Mouse (Mus musculus): ENCODE measurements around the gene Scg2. TPM values are rescaled to one million over a fixed set of nuclear protein-coding genes. Genes with fewer than 3 reads are reported as not detected.

Gene Scg2
- total and polyA plus RNA-seq, 2 experiments from 2014 or later, result 150 to 296 TPM

GRCm38 (mm10) chr1:79452339-79452738, 12.4 kb upstream of the Scg2 start:
- H3K4me1 ChIP-seq (ENCODE audit: insufficient read depth, low read length), result peaks cover 9% of the 10 kb centered on the region; the same call in 1 of the 2 replicates
- H3K27me3 ChIP-seq (ENCODE audit: insufficient read depth, low read length), result no peaks in the 10 kb centered on the region
- DNase-seq (ENCODE audit: low spot score), result peak; percentile 71
- no peaks in the 10 kb centered on the region for H3K36me3 ChIP-seq (ENCODE audit: insufficient read depth, low read length)
- WGBS, result 39% methylated on average over 1 of the region's 1 CpGs
- no peak overlapping the region for H3K4me2 ChIP-seq (ENCODE audit: low read depth, low read length)
- H3K9ac ChIP-seq (replicated peaks; ENCODE audit: low read length), result no peak overlapping the region
- TF ChIP-seq CTCF (IDR thresholded peaks at IDR 0.05; ENCODE audit: low read depth), result no peak
- H3K9me3 ChIP-seq (ENCODE audit: low read length), result no peaks in the 10 kb centered on the region
- H3K4me3 ChIP-seq (ENCODE audit: low read length), result no peak overlapping the region
- H3K27ac ChIP-seq, result no peak overlapping the region
- ATAC-seq, result peak; percentile 68

- H3K4me1 ChIP-seq (ENCODE audit: insufficient read depth, low read length), result peaks cover 9% of the 10 kb centered on the region; the same call in 1 of the 2 replicates
- no peaks in the 10 kb centered on the region for H3K9me3 ChIP-seq (ENCODE audit: low read length)
- peak overlapping the region; percentile 24 for H3K4me3 ChIP-seq (ENCODE audit: low read length)
- peak overlapping the region; percentile 43 for H3K27ac ChIP-seq
- H3K27me3 ChIP-seq (ENCODE audit: insufficient read depth, low read length), result no peaks in the 10 kb centered on the region
- peak overlapping the region; percentile 52 for H3K4me2 ChIP-seq (ENCODE audit: low read depth, low read length)
- WGBS, result 7% methylated on average over 20 of the region's 20 CpGs
- DNase-seq (ENCODE audit: low spot score) (peak; percentile 69), ATAC-seq (peak; percentile 77)
- peak overlapping the region; percentile 25; the same call in 1 of the 2 replicates for H3K9ac ChIP-seq (replicated peaks; ENCODE audit: low read length)
- no peaks in the 10 kb centered on the region for H3K36me3 ChIP-seq (ENCODE audit: insufficient read depth, low read length)
- TF ChIP-seq CTCF (IDR thresholded peaks at IDR 0.05; ENCODE audit: low read depth), result no peak
Measured at GRCm38 (mm10) chr1:79450343-79451021, 10.6 kb upstream of the Scg2 start.

DNA sequence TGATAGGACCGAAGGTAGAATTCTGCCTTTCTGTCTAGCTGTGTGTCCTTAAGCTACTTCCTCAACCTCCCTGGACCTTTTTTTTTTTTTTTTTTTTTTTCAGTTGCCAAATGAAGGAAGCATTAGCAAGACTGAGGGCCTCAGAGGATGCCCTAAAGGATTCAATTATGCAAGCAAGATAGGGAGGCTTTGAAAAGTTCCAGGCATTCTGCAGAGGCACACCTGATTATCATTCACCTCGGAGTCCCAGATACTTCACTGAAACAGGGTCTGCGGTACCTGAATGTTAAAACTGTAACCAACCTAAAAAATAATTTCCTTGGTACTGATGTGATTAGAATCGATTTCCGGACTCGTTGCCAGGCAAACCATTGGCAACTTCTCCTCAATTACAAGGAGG, 10.0 kb upstream of the Scg2 start:
- Histone ChIP-seq H3K9ac (replicated peaks; ENCODE audit: low read length) (peak overlapping the region; percentile 25; the same call in 1 of the 2 replicates), H3K4me1 (ENCODE audit: insufficient read depth, low read length) (peaks cover 9% of the 10 kb centered on the region; the same call in 1 of the 2 replicates), H3K4me3 (ENCODE audit: low read length) (peak overlapping the region; percentile 24), H3K4me2 (ENCODE audit: low read depth, low read length) (peak overlapping the region; percentile 52), H3K36me3 (ENCODE audit: insufficient read depth, low read length) (no peaks in the 10 kb centered on the region), H3K27ac (peak overlapping the region; percentile 43), H3K27me3 (ENCODE audit: insufficient read depth, low read length) (no peaks in the 10 kb centered on the region), H3K9me3 (ENCODE audit: low read length) (no peaks in the 10 kb centered on the region)
- TF ChIP-seq CTCF (IDR thresholded peaks at IDR 0.05; ENCODE audit: low read depth), result no peak
- DNase-seq (ENCODE audit: low spot score) (no peak), ATAC-seq (peak; percentile 10; the same call in 1 of the 2 replicates)
- 14% methylated on average over 6 of the region's 6 CpGs for WGBS

DNA sequence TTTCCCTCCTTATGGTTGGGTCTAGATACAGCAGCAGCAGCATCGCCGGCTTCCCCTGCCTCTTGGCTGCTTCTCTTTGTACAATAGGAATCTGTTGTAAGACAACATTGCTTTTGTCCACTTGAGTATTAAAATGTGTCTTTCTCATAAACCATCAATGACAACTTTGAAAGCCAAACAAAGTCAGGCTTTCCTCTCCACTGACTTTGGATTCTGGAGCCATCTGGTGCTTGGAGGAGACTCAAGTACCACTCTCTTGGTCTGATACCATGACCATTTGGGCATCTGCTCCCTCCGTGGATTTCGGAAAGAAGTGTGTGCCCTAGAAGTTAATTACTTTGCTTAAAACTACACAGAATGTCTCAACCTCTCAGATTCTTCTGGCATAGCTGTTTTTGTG, 5.7 kb upstream of the Scg2 start:
- 51% methylated on average over 4 of the region's 4 CpGs for WGBS
- no peaks in the 10 kb centered on the region for H3K27me3 ChIP-seq (ENCODE audit: insufficient read depth, low read length)
- H3K27ac ChIP-seq, result no peak overlapping the region
- H3K36me3 ChIP-seq (ENCODE audit: insufficient read depth, low read length), result no peaks in the 10 kb centered on the region
- peak; percentile 28 for DNase-seq (ENCODE audit: low spot score)
- ATAC-seq, result no peak
- no peak for TF ChIP-seq CTCF (IDR thresholded peaks at IDR 0.05; ENCODE audit: low read depth)
- no peak overlapping the region for H3K4me3 ChIP-seq (ENCODE audit: low read length)
- H3K9ac ChIP-seq (replicated peaks; ENCODE audit: low read length), result no peak overlapping the region
- H3K4me2 ChIP-seq (ENCODE audit: low read depth, low read length), result no peak overlapping the region
- no peaks in the 10 kb centered on the region for H3K9me3 ChIP-seq (ENCODE audit: low read length)
- H3K4me1 ChIP-seq (ENCODE audit: insufficient read depth, low read length), result peaks cover 6% of the 10 kb centered on the region; the same call in 1 of the 2 replicates

DNA sequence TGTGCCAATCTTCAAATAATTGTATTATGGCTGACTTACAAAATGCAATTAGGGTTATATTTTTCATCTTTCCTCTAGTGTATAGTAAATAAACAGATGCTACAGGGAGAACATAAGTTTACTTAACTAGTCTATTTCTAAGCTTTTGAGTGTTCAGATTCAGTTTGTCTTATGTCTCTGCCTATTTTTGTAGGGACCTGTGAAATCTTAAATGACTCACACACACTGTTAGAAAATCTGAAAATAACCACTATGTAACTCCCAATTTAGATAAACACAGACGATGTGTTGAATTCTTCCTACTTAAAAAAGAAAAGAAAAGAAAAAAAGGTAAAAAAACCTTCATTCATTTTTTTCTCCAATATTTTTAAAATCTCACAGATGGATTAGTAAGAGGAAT, 2.2 kb downstream of the Scg2 start:
- H3K36me3 ChIP-seq (ENCODE audit: insufficient read depth, low read length), result 0 out of 2 replicates have a peak, but pooled peaks cover 5% of the 10 kb centered on the region
- peak overlapping the region; percentile 36; the same call in 1 of the 2 replicates for H3K4me3 ChIP-seq (ENCODE audit: low read length)
- ATAC-seq (no peak), DNase-seq (ENCODE audit: low spot score) (no peak)
- no peaks in the 10 kb centered on the region for H3K9me3 ChIP-seq (ENCODE audit: low read length)
- H3K27me3 ChIP-seq (ENCODE audit: insufficient read depth, low read length), result no peaks in the 10 kb centered on the region
- H3K4me1 ChIP-seq (ENCODE audit: insufficient read depth, low read length), result no peaks in the 10 kb centered on the region
- H3K4me2 ChIP-seq (ENCODE audit: low read depth, low read length), result peak overlapping the region; percentile 46
- H3K9ac ChIP-seq (replicated peaks; ENCODE audit: low read length), result no peak overlapping the region
- H3K27ac ChIP-seq, result no peak overlapping the region
- TF ChIP-seq CTCF (IDR thresholded peaks at IDR 0.05; ENCODE audit: low read depth), result no peak
- 68% methylated on average over 1 of the region's 1 CpGs for WGBS

DNA sequence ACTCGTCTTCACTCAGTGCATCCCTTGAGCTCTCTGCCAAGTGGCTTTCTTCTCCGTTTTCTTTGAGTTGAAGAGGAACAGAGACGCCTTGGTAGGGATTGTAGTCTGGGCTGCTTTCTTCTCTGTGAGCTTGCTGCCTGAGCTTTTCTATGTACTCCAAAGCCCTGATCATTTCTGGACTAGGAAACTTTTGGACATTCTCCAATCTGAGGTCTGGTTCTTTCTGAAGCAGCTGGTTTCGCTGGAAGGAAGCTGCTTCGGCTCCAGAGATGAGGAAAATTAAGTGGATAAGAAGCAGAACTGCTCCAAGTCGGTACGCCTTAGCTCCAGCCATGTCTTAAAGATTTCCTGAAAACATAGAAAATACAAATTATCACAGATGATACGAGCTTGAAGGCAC, 3.2 kb downstream of the Scg2 start:
- Histone ChIP-seq H3K9me3 (ENCODE audit: low read length) (no peaks in the 10 kb centered on the region), H3K4me2 (ENCODE audit: low read depth, low read length) (peak overlapping the region; percentile 13; the same call in 1 of the 2 replicates), H3K36me3 (ENCODE audit: insufficient read depth, low read length) (0 out of 2 replicates have a peak, but pooled peaks cover 5% of the 10 kb centered on the region), H3K9ac (replicated peaks; ENCODE audit: low read length) (no peak overlapping the region), H3K27ac (no peak overlapping the region), H3K4me1 (ENCODE audit: insufficient read depth, low read length) (no peaks in the 10 kb centered on the region), H3K27me3 (ENCODE audit: insufficient read depth, low read length) (no peaks in the 10 kb centered on the region), H3K4me3 (ENCODE audit: low read length) (no peak overlapping the region)
- ATAC-seq (no peak), DNase-seq (ENCODE audit: low spot score) (no peak)
- no peak for TF ChIP-seq CTCF (IDR thresholded peaks at IDR 0.05; ENCODE audit: low read depth)
- WGBS, result 76% methylated on average over 8 of the region's 8 CpGs

DNA sequence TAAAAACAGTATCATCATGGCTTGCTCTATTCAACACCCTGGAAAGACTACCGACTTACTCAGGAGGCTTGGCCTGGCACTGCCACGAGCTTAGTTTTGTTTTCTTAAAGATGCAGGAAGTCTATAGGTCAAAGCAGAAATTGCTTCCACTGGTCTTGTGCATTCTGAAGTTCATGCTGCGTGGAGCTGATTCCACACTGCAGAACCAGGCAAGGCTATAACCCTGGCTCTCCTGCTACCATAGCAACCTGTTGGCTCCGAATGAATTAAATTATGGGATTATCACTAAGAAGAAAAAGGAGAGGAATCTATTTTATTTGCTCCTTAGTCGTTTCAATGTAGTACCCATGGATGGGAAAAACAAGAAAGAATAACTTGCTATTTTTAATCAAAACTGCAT, 10.9 kb downstream of the Scg2 start:
- H3K9me3 ChIP-seq (ENCODE audit: low read length), result no peaks in the 10 kb centered on the region
- no peak overlapping the region for H3K27ac ChIP-seq
- H3K4me1 ChIP-seq (ENCODE audit: insufficient read depth, low read length), result no peaks in the 10 kb centered on the region
- DNase-seq (ENCODE audit: low spot score) (no peak), ATAC-seq (no peak)
- H3K9ac ChIP-seq (replicated peaks; ENCODE audit: low read length), result no peak overlapping the region
- no peak overlapping the region for H3K4me3 ChIP-seq (ENCODE audit: low read length)
- no peak for TF ChIP-seq CTCF (IDR thresholded peaks at IDR 0.05; ENCODE audit: low read depth)
- no peaks in the 10 kb centered on the region for H3K36me3 ChIP-seq (ENCODE audit: insufficient read depth, low read length)
- 29% methylated on average over 5 of the region's 5 CpGs for WGBS
- H3K27me3 ChIP-seq (ENCODE audit: insufficient read depth, low read length), result no peaks in the 10 kb centered on the region
- no peak overlapping the region for H3K4me2 ChIP-seq (ENCODE audit: low read depth, low read length)
